Mouse (Mus musculus) common myeloid progenitor, adult 5-6 weeks (primary cell): Measurements from ENCODE around the gene Swi5. TPM values are rescaled to one million over a fixed set of nuclear protein-coding genes. Genes with fewer than 3 reads are reported as not detected.
A peak's percentile ranks its signal among the peaks of the same experiment; 100 is the strongest.
"Not testable (repeated sequence)": the region's sequence is repeated elsewhere in the genome, so short reads cannot be mapped to it uniquely, and the experiment has no call there.

Experiments used
- ATAC-seq: replicated peaks from 2 replicates; pipeline ENCODE4 v1.8.0; 2016; ENCODE audit warnings: low read depth, mild to moderate bottlenecking, moderate TSS enrichment, inconsistent platforms; ENCODE audit not compliant: poor library complexity, severe bottlenecking
- total RNA-seq: library from RNA; stranded (forward); fragments of 200-1000, 187-1606 nt; gene quantifications from 2 replicates; pipeline ENCODE4 v1.2.3, GENCODE M21; 2017

Gene Swi5
- total RNA-seq, 1 experiment from 2014 or later = 324 TPM

GRCm38 (mm10) chr2:32312318-32312964 is 24.6 kb upstream of the Swi5 start:
- ATAC-seq = peak; percentile 85

DNA sequence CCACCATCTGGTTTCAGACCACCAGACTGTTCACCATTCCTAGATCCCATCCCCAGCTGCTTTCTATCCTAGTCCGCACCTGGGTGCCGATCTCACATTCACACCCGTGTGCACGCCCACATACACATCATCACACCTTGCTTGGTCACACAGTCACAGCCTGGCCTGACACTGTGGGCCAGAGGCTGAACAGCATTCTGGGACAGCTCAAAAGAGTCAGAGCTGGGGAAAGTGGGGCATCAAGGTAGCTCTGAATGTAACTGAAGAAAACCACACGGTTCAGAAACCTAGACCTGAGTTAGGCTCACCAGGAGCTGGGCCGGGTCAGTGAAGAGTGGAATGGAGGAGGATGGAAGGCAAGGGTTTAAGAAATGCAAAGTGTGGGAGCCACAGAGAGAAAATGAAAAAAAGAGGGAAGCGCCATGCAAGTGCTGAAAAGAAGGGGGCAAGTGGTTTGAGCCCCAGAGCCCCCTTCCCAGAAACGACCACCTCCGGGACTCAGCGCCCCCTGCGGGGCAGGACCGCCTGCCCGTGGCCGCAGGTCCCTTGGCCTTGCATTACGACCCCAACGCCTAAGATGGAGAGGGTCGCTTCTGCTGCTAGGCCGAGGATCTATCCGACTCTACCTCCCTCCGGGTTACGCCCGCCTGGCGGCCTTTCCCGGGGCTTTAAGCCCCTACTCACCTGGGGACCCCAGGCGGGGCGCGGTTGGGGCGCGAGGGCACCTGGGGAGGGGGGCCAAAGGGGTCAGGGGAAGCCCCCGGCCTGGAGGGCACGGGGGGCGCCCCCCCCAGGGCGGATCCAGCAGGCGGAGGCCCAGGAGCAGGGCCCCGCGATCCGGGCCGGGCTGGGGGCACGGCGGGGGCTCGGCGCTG is 23.8 kb upstream of the Swi5 start:
- no peak for ATAC-seq

- ATAC-seq = no peak
These were observed 22.4 kb upstream of the Swi5 start for GRCm38 (mm10) chr2:32310096-32310845.

GRCm38 (mm10) chr2:32308870-32309568 is 21.1 kb upstream of the Swi5 start:
- no peak for ATAC-seq

- 0 out of 2 replicates have a peak, but pooled peaks have one; percentile 29 for ATAC-seq
These were observed 20.3 kb upstream of the Swi5 start for GRCm38 (mm10) chr2:32307941-32308760.

GRCm38 (mm10) chr2:32307247-32307798 is 19.4 kb upstream of the Swi5 start:
- no peak for ATAC-seq

DNA sequence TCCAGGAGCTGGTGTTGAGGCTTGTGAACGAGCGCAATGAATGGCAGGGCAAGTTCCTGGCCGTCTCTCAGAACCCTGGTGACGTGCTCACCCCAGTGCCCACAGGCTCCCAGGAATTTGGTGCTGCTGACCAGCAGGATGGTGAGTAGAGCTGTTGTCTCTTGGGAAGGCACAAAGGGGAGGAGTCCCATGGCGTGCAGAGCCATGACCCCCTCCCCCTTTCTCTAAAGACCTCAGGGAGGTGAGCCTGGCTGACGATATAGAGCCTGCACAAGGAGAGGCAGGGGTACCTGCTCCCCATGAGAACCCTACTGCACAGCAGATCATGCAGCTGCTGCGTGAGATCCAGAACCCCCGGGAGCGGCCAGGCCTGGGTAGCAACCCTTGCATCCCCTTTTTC is 18.3 kb upstream of the Swi5 start:
- no peak for ATAC-seq

DNA sequence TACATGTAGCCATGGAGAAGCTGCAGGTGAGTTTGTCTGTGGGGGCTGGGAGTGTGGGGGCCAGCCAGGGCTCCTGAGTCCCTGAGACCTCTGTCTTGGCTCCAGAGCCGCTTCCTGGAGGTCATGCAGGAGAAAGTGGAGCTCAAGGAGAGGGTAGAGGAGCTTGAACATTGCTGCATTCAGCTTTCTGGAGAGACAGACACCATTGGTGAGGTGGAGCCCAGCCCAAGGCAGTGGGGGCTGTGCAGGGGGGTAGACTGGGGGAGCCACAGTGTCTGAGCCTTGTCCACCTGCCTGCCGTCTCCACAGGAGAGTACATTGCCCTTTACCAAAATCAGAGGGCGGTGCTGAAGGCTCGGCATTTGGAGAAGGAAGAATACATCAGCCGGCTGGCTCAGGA is 17.8 kb upstream of the Swi5 start:
- no peak for ATAC-seq

DNA sequence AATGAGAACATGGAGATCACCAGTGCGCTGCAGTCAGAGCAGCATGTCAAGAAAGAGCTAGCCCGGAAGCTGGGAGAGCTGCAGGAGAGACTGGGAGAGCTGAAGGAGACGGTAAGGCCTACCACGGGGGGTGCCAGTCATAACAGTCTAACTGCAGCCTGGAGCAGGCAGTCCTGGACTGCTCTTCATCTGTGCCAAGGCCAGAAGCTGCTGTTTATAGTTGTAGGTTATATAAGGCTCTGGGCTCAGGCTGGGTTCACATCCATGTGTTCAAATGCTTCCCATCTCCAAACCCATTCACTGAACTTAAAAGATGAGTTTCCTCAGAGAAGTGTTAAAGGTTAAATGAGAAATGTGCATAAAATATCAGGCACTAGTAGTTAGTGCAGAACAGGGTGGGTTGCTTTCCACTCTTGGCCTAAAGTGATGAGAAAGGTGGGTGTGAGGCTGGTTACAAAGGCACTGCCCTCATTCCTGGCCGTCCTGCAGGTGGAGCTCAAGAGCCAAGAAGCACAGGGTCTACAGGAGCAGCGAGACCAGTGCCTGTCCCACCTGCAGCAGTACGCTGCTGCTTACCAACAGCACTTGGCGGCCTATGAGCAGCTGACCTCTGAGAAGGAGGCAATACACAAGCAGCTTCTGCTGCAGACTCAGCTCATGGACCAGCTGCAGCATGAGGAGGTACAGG is 16.4 kb upstream of the Swi5 start:
- ATAC-seq = peak; percentile 64

DNA sequence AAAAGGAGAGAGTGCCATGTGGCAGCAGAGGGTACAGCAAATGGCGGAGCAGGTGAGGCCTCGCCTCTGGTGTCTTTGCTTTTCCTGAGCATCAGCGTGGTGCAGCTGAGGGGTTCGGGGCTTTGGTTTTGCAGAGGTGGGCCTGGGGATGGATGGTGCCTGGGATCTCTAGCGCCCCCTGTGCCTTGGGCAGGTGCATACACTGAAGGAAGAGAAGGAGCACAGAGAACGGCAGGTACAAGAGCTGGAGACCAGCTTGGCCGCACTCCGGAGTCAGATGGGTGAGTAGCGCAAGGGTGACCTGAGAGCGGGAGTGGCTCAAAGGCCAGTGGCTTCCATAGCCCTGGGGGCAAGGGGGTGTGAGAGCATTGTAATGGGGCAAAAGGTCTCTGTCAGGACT is 15.1 kb upstream of the Swi5 start:
- ATAC-seq = 0 out of 2 replicates have a peak, but pooled peaks have one; percentile 16

DNA sequence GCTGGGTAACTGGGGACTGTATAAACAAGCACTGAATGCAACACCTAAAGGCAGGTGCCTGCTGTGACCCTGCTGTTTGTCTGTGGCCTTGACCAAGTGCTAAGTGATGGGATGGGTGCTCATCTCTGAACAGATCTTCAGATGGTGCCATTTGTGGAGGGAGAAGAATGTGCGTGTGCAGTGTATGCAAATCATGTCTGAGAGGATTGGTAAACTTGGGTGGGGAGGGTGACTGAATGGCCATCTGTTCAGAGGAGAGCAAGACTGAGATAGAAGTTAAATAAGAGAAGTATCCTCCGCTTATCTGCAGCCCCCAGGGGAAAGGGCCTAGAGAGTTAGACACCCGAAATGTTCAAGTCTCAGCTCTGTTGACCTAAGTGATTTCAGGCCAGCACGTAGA is 11.6 kb upstream of the Swi5 start:
- no peak for ATAC-seq

- not testable (repeated sequence) for ATAC-seq
These were observed 8.0 kb upstream of the Swi5 start for GRCm38 (mm10) chr2:32295842-32296241.

DNA sequence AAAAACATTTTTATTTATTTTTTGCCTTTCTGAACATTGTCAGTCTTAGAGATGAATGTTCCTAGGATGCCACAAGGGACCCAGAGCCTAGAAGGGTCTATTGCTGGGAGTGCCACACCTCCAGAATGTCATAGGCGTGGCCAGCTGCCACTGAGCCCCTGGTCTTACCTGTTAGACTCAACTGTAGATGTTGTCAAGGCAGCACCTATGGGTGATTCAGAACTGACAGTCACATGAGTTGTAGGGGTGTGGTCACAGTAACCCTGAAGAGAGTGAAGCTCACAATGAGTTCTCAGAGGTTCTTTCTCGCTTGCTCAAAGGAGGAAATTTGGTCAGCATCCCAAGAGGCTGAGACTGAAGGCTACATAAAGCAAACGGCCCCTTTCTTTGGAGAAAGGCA is 7.4 kb upstream of the Swi5 start:
- ATAC-seq = no peak

DNA sequence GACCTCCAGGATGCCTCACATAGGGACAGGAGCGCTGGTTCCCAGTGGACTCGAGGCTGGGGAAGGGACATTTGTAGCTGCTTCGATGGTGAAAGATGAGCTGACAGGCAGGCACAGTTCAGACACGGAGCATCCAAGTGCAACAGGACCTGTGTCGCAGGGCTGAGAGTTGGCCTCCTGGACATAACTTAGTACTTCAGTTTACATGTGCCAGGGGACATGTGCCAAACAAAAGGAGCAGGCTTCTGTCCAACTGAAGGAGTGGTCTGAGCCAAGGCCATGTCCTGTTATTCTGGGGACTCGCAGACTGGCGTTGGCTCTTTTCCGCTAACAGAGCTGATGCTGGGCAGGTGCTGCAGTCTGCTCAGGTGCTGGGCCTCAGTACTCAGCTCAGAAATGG is 6.5 kb upstream of the Swi5 start:
- no peak for ATAC-seq

- ATAC-seq = peak; percentile 39
These were observed 1.7 kb upstream of the Swi5 start for GRCm38 (mm10) chr2:32289578-32289977.

GRCm38 (mm10) chr2:32288371-32288931 is 576 bp upstream of the Swi5 start:
- no peak for ATAC-seq

DNA sequence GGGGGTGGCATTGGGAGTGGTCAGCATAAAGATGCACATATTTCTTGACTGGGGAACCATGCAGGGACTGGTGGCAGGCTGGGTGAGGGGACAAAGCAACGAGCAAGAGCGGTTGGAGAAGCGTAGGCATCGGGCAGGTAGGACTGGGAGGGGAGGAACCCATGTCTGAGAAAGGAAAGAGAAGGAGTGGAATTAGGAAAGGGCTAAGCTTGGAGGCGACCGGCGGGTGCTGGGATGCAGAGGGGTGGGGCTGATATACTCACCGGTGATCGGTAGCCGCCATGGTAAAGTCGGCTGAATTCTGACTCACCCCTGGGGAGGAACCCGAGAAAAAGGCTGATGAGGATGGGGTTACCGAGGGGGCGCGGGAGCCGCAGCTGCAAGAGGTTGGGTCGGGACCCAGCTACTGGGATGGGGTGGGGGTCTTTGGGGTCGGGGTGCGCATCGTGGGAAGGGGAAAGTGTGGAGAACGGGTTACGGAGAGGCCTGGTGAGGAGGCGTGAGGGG is 488 bp downstream of the Swi5 start, which contains the start of gene Golga2:
TSS of gene Golga2 (plus strand) at position 51 of the 507 bp plus-strand sequence.
- no peak for ATAC-seq

GRCm38 (mm10) chr2:32283986-32284385 is 3.9 kb downstream of the Swi5 start:
- ATAC-seq = no peak
